Mouse (Mus musculus) midbrain, embryonic 15.5 days (tissue): Measurements from ENCODE around the gene Pogz. TPM values are rescaled to one million over a fixed set of nuclear protein-coding genes. Genes with fewer than 3 reads are reported as not detected.

Source experiments
- ATAC-seq: fragments of 200-750 bp; cut with Nextera tagmentation; replicated peaks from 2 replicates; pipeline ENCODE4 v1.8.0; 2017; ENCODE audit warnings: moderate TSS enrichment
- H3K27ac ChIP-seq: fragments of 300-500 bp; sonication (generic); 2 replicates; pipeline ENCODE4 v1.5.1; 2015; ENCODE audit warnings: mild to moderate bottlenecking, inconsistent platforms
- H3K27me3 ChIP-seq: fragments of 300-500 bp; sonication (generic); replicated peaks from 2 replicates; pipeline ENCODE4 v1.6.1; 2015; ENCODE audit warnings: inconsistent platforms
- H3K36me3 ChIP-seq: fragments of 300-500 bp; sonication (generic); replicated peaks from 2 replicates; pipeline ENCODE4 v1.6.1; 2015; ENCODE audit warnings: inconsistent platforms
- H3K4me1 ChIP-seq: fragments of 300-500 bp; sonication (generic); 2 replicates; pipeline ENCODE4 v1.6.1; 2015; ENCODE audit warnings: inconsistent platforms
- H3K4me2 ChIP-seq: fragments of 300-500 bp; sonication (generic); 2 replicates; pipeline ENCODE4 v1.6.1; 2015; ENCODE audit warnings: inconsistent platforms, mild to moderate bottlenecking, moderate library complexity
- H3K4me3 ChIP-seq: fragments of 300-500 bp; sonication (generic); 2 replicates; pipeline ENCODE4 v1.5.1; 2015; ENCODE audit warnings: mild to moderate bottlenecking, inconsistent platforms
- H3K9ac ChIP-seq: fragments of 300-500 bp; sonication (generic); 2 replicates; pipeline ENCODE4 v1.6.1; 2015; ENCODE audit warnings: mild to moderate bottlenecking, inconsistent platforms
- H3K9me3 ChIP-seq: fragments of 300-500 bp; sonication (generic); 2 replicates; pipeline ENCODE4 v1.6.1; 2016; ENCODE audit warnings: inconsistent platforms
- WGBS: fragments of 180-500 bp; shearing (Covaris S2); methylation state at CpG from one replicate; pipeline ENCODE4 v1.1.7; 2015; ENCODE audit warnings: mixed read lengths; 5-methylcytosine and 5-hydroxymethylcytosine counted together
- polyA plus RNA-seq: library from polyadenylated mRNA; unstranded; fragments of >200 nt; fragmentation: Nextera tagmentation; extraction: Ambion mirVana; gene quantifications from 2 replicates; pipeline ENCODE4 v1.2.1, GENCODE M21; 2015

Pogz gene
- polyA plus RNA-seq, 1 experiment from 2014 or later = 27.5 TPM

DNA sequence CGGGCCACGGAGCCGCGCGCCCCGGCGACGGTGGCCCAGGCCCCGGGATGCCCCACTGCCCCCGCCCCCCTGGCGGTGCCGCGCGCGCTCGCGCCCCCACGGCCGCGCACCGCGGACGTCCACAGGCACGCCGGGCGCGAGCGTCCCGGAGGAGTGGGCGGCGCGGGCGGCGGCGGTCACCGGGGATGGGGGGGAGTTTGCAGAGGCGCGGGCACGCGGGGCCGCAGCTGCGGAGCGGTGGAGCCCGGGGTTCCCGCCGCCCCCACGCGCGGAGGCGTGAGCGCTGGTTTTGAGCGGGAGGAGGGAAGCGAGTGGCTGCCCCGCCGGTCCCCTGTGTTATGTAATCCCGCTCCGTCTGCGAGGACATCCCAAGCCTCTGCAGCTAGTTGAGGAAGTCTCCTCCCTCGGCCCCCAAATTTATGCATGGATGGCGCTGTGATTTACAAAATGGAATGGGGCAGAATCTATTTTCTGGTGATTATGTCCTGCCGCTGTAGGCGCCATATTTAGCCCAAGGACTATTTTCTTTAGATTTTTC is 661 bp downstream of the Pogz start:
- peaks cover 24% of the 10 kb centered on the region for H3K4me1 ChIP-seq
- under 1% methylated on average over 52 of the region's 62 CpGs for WGBS
- peak overlapping the region; percentile 99 for H3K27ac ChIP-seq
- H3K4me3 ChIP-seq = peak overlapping the region; percentile 66
- H3K36me3 ChIP-seq = no peaks in the 10 kb centered on the region
- H3K27me3 ChIP-seq = no peaks in the 10 kb centered on the region
- ATAC-seq = peak; percentile 85
- H3K9me3 ChIP-seq = no peaks in the 10 kb centered on the region
- H3K4me2 ChIP-seq = peak overlapping the region; percentile 77
- peak overlapping the region; percentile 77 for H3K9ac ChIP-seq

DNA sequence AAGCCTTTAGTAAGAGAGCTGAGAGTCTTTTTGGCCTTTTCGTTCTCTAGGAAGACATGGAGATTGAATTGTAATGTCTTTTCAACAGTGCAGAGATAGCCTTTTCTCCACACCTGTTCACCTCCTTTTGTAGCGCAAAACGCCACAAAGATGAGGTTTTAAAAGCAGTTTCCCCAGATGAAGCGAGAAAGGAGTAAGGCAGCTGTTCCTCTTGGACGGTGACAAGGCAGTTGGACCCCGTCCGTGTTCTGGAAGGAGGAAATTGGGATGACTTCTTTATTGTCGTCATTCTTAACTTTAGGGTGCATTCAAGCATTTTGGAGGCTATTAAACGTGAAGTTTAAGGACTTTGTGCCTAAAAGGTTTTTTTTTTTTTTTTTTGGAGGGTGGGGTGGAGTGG is 1.3 kb downstream of the Pogz start:
- ATAC-seq = no peak
- Histone ChIP-seq H3K9ac (peak overlapping the region; percentile 77), H3K36me3 (no peaks in the 10 kb centered on the region), H3K4me2 (peak overlapping the region; percentile 77), H3K27ac (peak overlapping the region; percentile 99), H3K9me3 (no peaks in the 10 kb centered on the region), H3K4me1 (peaks cover 24% of the 10 kb centered on the region), H3K4me3 (peak overlapping the region; percentile 66), H3K27me3 (no peaks in the 10 kb centered on the region)
- 10% methylated on average over 9 of the region's 9 CpGs for WGBS

DNA sequence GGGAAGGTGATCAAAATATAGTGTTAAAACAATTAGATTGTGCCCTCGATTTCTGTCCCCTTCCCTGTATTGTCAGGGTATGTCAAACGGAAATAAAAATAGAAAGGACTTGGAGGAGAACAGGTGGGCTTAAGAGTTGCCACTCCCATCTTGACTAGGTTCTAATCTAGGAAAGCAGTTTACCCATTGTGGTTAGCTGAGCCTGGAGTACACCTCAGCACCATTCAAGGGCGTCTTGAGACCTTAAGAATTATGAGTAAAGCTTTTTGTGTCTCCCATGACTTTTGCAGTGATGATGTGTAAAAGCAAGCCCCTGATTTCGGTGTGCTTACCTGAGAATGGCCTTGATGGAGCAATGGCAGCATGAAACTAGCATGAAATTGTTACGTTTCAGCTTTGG is 1.7 kb downstream of the Pogz start:
- Histone ChIP-seq H3K4me2 (peak overlapping the region; percentile 77), H3K4me1 (peaks cover 24% of the 10 kb centered on the region), H3K9me3 (no peaks in the 10 kb centered on the region), H3K4me3 (peak overlapping the region; percentile 66), H3K27ac (peak overlapping the region; percentile 99), H3K27me3 (no peaks in the 10 kb centered on the region), H3K36me3 (no peaks in the 10 kb centered on the region), H3K9ac (peak overlapping the region; percentile 77)
- WGBS = 67% methylated on average over 5 of the region's 5 CpGs
- ATAC-seq = no peak

DNA sequence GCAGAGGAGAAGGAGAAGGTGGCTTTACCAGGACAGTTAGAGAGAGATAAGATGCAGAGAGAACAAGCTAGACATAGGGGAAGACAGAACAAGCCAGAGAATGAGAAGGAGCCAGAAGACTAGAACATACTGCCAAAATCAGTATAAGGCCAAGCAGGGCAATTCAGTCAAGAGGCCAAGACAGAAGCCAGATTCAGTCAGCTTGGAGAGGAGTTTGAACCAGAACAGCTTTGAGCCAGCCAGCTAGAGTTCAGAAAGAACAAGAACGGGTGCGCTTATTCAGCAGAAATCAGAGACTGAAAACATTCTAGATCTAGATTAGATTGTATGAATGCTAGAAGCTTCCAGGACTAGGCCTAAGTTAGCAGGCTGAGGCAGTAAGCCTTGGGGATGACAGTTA is 10.0 kb downstream of the Pogz start:
- Histone ChIP-seq H3K9me3 (no peaks in the 10 kb centered on the region), H3K4me1 (peaks cover 8% of the 10 kb centered on the region; the same call in 1 of the 2 replicates), H3K27ac (no peak overlapping the region), H3K4me3 (no peak overlapping the region), H3K36me3 (no peaks in the 10 kb centered on the region), H3K4me2 (no peak overlapping the region), H3K27me3 (no peaks in the 10 kb centered on the region), H3K9ac (no peak overlapping the region)
- no peak for ATAC-seq
- WGBS = 94% methylated on average over 2 of the region's 2 CpGs

DNA sequence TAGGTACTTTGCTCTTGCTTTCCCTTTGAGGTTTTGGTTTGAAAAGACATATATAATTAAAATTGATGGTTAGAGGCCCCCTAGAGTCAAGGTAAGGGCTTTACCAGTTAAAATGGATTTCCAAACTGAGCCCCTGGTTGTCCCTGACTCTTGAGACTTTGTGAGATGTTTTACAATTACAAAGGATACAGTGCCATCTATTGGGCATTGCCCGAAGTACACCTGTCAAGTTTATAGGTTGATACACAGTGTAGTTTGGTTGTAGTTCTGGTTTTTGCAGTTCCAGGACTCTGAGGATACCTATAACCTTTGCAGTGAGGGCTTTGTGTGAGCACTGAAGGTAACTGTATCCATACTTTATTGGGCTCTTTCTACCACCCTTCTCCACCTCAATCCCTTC is 12.0 kb downstream of the Pogz start:
- H3K9ac ChIP-seq = no peak overlapping the region
- peaks cover 9% of the 10 kb centered on the region; the same call in 1 of the 2 replicates for H3K4me1 ChIP-seq
- no peak overlapping the region for H3K4me3 ChIP-seq
- no peaks in the 10 kb centered on the region for H3K27me3 ChIP-seq
- no peak overlapping the region for H3K27ac ChIP-seq
- ATAC-seq = no peak
- H3K36me3 ChIP-seq = peaks cover 4% of the 10 kb centered on the region; the same call in 1 of the 2 replicates
- 24% methylated on average over 1 of the region's 1 CpGs for WGBS
- H3K9me3 ChIP-seq = no peaks in the 10 kb centered on the region
- no peak overlapping the region for H3K4me2 ChIP-seq

DNA sequence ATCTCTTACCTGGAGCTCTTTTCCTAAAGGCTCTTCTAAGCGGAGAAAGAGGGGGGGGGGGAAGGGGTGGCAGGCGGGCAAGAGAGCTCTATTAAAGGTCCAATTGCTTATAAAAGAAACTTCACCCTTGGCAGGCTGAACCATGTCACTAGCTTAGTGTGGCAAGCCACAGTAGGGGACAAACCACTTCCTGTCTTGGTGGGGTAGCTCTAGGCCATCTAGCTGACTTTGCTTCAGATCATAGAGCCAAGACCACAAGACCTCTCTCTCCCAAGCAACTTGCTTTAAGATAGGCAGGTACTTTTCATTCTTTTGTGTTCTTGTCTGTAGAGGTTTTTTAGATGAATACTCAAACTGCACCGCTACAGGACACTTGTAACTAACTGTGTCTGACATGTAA is 14.4 kb downstream of the Pogz start:
- Histone ChIP-seq H3K4me2 (no peak overlapping the region), H3K9ac (no peak overlapping the region), H3K36me3 (peaks cover 13% of the 10 kb centered on the region; the same call in 1 of the 2 replicates), H3K4me3 (no peak overlapping the region), H3K9me3 (no peaks in the 10 kb centered on the region), H3K4me1 (peaks cover 7% of the 10 kb centered on the region; the same call in 1 of the 2 replicates), H3K27me3 (no peaks in the 10 kb centered on the region), H3K27ac (no peak overlapping the region)
- ATAC-seq = no peak
- WGBS = 73% methylated on average over 3 of the region's 3 CpGs

DNA sequence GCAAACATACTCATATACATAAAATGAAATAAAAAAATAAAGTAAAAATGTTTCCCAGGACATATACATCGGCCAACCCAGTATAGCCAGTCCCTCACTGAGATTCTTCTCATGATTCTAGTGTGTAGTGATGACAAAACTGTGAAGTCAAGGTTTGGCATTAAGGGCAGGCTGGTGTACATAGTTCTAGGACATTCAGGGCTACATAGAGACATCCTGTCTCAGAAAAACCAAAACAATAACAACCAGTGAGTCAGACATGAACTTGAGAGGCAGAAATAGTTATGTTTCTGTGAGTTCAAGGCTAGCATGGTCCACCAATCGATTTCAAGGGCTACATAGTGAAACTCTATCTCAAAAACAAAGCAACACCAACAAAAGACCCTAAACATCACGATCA is 14.8 kb downstream of the Pogz start:
- Histone ChIP-seq H3K27ac (no peak overlapping the region), H3K27me3 (no peaks in the 10 kb centered on the region), H3K4me2 (no peak overlapping the region), H3K9me3 (no peaks in the 10 kb centered on the region), H3K9ac (no peak overlapping the region), H3K4me3 (no peak overlapping the region), H3K4me1 (0 out of 2 replicates have a peak, but pooled peaks cover 4% of the 10 kb centered on the region), H3K36me3 (peaks cover 13% of the 10 kb centered on the region; the same call in 1 of the 2 replicates)
- 91% methylated on average over 3 of the region's 3 CpGs for WGBS
- ATAC-seq = no peak

DNA sequence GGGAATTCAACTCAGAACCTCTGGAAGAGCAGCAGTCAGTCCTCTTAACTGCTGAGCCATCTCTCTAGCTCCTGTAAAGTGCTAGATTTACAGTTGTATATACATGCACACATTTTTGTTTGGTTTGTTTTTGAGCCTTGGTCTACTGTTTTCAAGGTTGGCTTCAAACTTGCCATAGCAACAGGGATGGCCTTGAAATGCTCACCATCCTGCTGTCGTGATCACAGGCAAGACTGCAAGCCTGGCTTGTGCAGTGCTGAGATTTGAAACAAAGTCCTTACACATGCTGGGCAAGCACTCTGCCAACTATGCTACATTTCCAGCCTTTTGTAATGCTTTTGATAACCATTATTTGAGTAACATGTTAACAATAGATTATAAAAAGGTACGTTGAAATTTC is 22.1 kb downstream of the Pogz start:
- Histone ChIP-seq H3K4me3 (no peak overlapping the region), H3K36me3 (peaks cover 38% of the 10 kb centered on the region), H3K27ac (no peak overlapping the region), H3K27me3 (no peaks in the 10 kb centered on the region), H3K9me3 (no peaks in the 10 kb centered on the region), H3K9ac (no peak overlapping the region), H3K4me2 (no peak overlapping the region), H3K4me1 (no peaks in the 10 kb centered on the region)
- ATAC-seq = no peak
- WGBS = 89% methylated on average over 2 of the region's 2 CpGs

DNA sequence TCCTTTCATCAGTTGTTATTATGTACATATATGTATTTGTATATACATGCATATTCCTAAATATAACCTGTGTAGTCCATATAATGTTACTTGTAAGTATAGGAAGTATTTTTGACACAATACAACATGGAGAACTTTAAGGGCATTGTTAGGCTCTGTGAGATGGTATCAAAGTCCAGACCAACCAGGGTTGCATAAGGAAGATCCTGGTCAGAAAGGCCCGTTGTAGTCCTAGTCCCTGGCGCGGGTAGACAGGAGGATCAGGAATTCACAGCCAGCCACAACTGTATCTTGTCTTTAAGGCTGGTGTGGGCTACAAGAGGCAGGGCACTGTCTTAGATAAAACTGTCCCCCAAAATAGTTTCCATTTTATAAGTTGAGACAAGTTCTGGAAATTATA is 31.6 kb downstream of the Pogz start:
- H3K36me3 ChIP-seq = peaks cover 46% of the 10 kb centered on the region
- no peak for ATAC-seq
- 92% methylated on average over 3 of the region's 3 CpGs for WGBS

DNA sequence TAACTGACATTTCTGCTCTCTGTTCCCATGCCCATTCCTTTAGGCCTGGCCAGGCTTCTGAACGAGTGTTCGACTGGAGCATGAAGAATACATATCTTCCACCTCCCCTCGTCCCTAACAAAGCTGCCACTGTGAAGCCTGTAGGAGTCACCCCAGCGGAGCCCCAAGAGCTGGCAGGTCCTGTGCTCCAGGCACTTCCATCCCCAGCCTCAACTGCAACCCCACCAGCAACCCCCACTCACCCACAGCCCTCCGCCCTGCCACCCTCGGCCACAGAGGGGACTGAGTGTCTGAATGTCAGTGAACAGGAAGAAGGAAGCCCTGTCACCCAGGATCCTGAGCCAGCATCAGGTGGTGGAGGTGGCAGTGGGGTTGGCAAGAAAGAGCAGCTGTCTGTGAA is 41.3 kb downstream of the Pogz start:
- Histone ChIP-seq H3K27me3 (no peaks in the 10 kb centered on the region), H3K4me1 (no peaks in the 10 kb centered on the region), H3K9me3 (no peaks in the 10 kb centered on the region), H3K9ac (no peak overlapping the region), H3K4me3 (no peak overlapping the region), H3K4me2 (no peak overlapping the region), H3K27ac (no peak overlapping the region), H3K36me3 (peaks cover 87% of the 10 kb centered on the region)
- ATAC-seq = no peak
- WGBS = 92% methylated on average over 6 of the region's 6 CpGs

More for the DNA sequence above, 31.6 kb downstream of the Pogz start:
- Histone ChIP-seq H3K27ac (no peak overlapping the region), H3K4me3 (no peak overlapping the region), H3K4me2 (no peak overlapping the region), H3K9ac (no peak overlapping the region), H3K9me3 (no peaks in the 10 kb centered on the region), H3K27me3 (no peaks in the 10 kb centered on the region), H3K4me1 (no peaks in the 10 kb centered on the region)

DNA sequence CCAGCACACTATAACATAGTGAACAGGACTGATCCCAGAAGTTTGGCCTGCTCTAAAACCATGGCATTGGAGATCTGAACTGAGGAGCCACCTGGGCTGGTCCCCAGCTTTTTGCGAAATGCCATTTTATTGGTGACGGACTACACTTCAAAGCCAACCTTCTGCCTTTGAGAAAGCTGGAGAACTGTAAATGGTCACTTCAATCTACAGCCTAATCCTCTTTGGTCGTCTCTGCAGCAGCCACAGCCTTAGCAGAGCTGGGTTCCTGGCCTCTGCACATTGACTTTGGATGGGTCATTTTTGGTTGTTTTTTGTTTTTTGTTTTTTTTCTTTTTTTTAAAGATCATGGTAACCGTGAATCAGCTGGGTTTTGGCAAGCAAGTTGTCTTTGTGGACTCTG is 44.5 kb downstream of the Pogz start:
- Histone ChIP-seq H3K9me3 (no peaks in the 10 kb centered on the region), H3K9ac (no peak overlapping the region), H3K4me3 (no peak overlapping the region), H3K4me1 (peaks cover 16% of the 10 kb centered on the region), H3K27ac (no peak overlapping the region), H3K27me3 (no peaks in the 10 kb centered on the region), H3K4me2 (no peak overlapping the region), H3K36me3 (peaks cover 74% of the 10 kb centered on the region)
- 74% methylated on average over 4 of the region's 4 CpGs for WGBS
- ATAC-seq = no peak

DNA sequence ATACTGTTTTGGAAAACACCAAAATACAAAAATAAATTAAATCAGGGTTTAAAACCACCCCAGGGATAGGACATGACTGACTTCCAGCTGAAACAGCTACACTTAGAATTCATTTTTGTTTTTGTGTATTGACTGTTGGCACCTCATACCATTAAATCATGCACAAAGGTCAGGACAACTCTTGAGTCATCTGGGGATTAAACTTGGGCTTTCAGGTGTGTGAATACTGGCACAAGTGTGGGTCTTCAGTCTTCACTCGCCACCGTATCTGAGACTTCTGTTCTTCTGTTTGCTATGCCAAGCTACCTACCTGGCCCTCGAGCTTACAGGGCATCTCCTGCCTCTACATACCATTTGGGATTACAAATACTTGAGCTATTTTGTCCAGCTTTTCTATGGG is 45.2 kb downstream of the Pogz start:
- ATAC-seq = no peak
- no peak overlapping the region for H3K27ac ChIP-seq
- 91% methylated on average over 3 of the region's 3 CpGs for WGBS
- peaks cover 67% of the 10 kb centered on the region for H3K36me3 ChIP-seq
- no peak overlapping the region for H3K4me3 ChIP-seq
- H3K4me2 ChIP-seq = no peak overlapping the region
- H3K9ac ChIP-seq = no peak overlapping the region
- peaks cover 23% of the 10 kb centered on the region for H3K4me1 ChIP-seq
- H3K27me3 ChIP-seq = no peaks in the 10 kb centered on the region
- H3K9me3 ChIP-seq = no peaks in the 10 kb centered on the region
